Mouse (Mus musculus) forebrain, embryonic 16.5 days (tissue): ENCODE data around the gene Wasf1. TPM values are rescaled to one million over a fixed set of nuclear protein-coding genes. Genes with fewer than 3 reads are reported as not detected.

Experiments used
- ATAC-seq: fragments of 200-750 bp; cut with Nextera tagmentation; 2 replicates; pipeline ENCODE4 v1.8.0; 2017; ENCODE audit warnings: mild to moderate bottlenecking, moderate library complexity
- H3K27ac ChIP-seq: fragments of 300-500 bp; sonication (generic); 2 replicates; pipeline ENCODE4 v1.5.1; 2014; ENCODE audit warnings: low read length, control low read depth
- H3K27me3 ChIP-seq: fragments of 300-500 bp; sonication (generic); replicated peaks from 2 replicates; pipeline ENCODE4 v1.6.1; 2014; ENCODE audit warnings: low read length; ENCODE audit not compliant: control insufficient read depth, insufficient read depth
- H3K36me3 ChIP-seq: fragments of 300-500 bp; sonication (generic); 2 replicates; pipeline ENCODE4 v1.6.1; 2014; ENCODE audit not compliant: control insufficient read depth, insufficient read depth
- H3K4me1 ChIP-seq: fragments of 300-500 bp; sonication (generic); replicated peaks from 2 replicates; pipeline ENCODE4 v1.6.1; 2014; ENCODE audit warnings: low read length; ENCODE audit not compliant: control insufficient read depth, insufficient read depth
- H3K4me2 ChIP-seq: fragments of 300-500 bp; sonication (generic); 2 replicates; pipeline ENCODE4 v1.6.1; 2014; ENCODE audit warnings: mild to moderate bottlenecking, low read length, control low read depth
- H3K4me3 ChIP-seq: fragments of 300-500 bp; sonication (generic); replicated peaks from 2 replicates; pipeline ENCODE4 v1.5.1; 2014; ENCODE audit warnings: mild to moderate bottlenecking, low read length, control low read depth
- H3K9ac ChIP-seq: fragments of 300-500 bp; sonication (generic); replicated peaks from 2 replicates; pipeline ENCODE4 v1.6.1; 2014; ENCODE audit warnings: low read depth, low read length, control low read depth
- H3K9me3 ChIP-seq: fragments of 300-500 bp; sonication (generic); 2 replicates; pipeline ENCODE4 v1.6.1; 2016; ENCODE audit warnings: low read length; ENCODE audit not compliant: control insufficient read depth
- WGBS: fragments of 180-500 bp; shearing (Covaris S2); extraction: QIAGEN DNeasy Blood & Tissue Kit; methylation state at CpG from one replicate; pipeline ENCODE4 v1.1.7; 2014; 5-methylcytosine and 5-hydroxymethylcytosine counted together
- polyA plus RNA-seq: library from polyadenylated mRNA; unstranded; fragments of >200 nt; fragmentation: Nextera tagmentation; extraction: Ambion mirVana; gene quantifications from 2 replicates; pipeline ENCODE4 v1.2.1, GENCODE M21; 2015

Gene Wasf1
- 105 and 113 TPM in 2 replicates for polyA plus RNA-seq

- WGBS, result under 1% methylated on average over 44 of the region's 44 CpGs
- Histone ChIP-seq H3K36me3 (no peaks in the 10 kb centered on the region), H3K9me3 (no peaks in the 10 kb centered on the region), H3K27ac (peak within 1 kb of the TSS; percentile 99), H3K4me2 (peak within 1 kb of the TSS; percentile 71), H3K9ac (peak within 1 kb of the TSS; percentile 95), H3K4me1 (peaks cover 14% of the 10 kb centered on the region), H3K4me3 (peak within 1 kb of the TSS; percentile 96), H3K27me3 (no peaks in the 10 kb centered on the region)
- ATAC-seq, result peak; percentile 97
These were observed at the start of gene Wasf1, which contains the start of gene Cdc40 for GRCm38 (mm10) chr10:40882831-40883643. Wasf1 (plus strand) TSS chr10:40883475. Cdc40 (minus strand) TSS chr10:40883311.

GRCm38 (mm10) chr10:40840086-40840485 lies 43.2 kb upstream of the Wasf1 start:
- Histone ChIP-seq H3K27ac (no peak overlapping the region), H3K4me3 (no peak overlapping the region), H3K4me2 (no peak overlapping the region), H3K27me3 (no peaks in the 10 kb centered on the region), H3K9me3 (no peaks in the 10 kb centered on the region), H3K4me1 (no peaks in the 10 kb centered on the region), H3K36me3 (peaks cover 16% of the 10 kb centered on the region; the same call in 1 of the 2 replicates), H3K9ac (no peak overlapping the region)
- WGBS, result 87% methylated on average over 5 of the region's 5 CpGs
- no peak for ATAC-seq

- peaks cover 23% of the 10 kb centered on the region for H3K36me3 ChIP-seq
- H3K9me3 ChIP-seq, result no peaks in the 10 kb centered on the region
- H3K4me3 ChIP-seq, result no peak overlapping the region
- no peak overlapping the region for H3K4me2 ChIP-seq
- no peaks in the 10 kb centered on the region; the same call in 1 of the 2 replicates for H3K4me1 ChIP-seq
- no peaks in the 10 kb centered on the region for H3K27me3 ChIP-seq
- H3K9ac ChIP-seq, result no peak overlapping the region
- no peak for ATAC-seq
- H3K27ac ChIP-seq, result no peak overlapping the region
- WGBS, result 84% methylated on average over 5 of the region's 5 CpGs
These were observed 39.4 kb upstream of the Wasf1 start for GRCm38 (mm10) chr10:40843841-40844240.

GRCm38 (mm10) chr10:40844546-40844945 lies 38.7 kb upstream of the Wasf1 start:
- Histone ChIP-seq H3K9me3 (no peaks in the 10 kb centered on the region), H3K27ac (no peak overlapping the region), H3K36me3 (peaks cover 23% of the 10 kb centered on the region), H3K4me1 (peaks cover under 1% of the 10 kb centered on the region), H3K4me3 (no peak overlapping the region), H3K27me3 (no peaks in the 10 kb centered on the region), H3K4me2 (no peak overlapping the region), H3K9ac (no peak overlapping the region)
- WGBS, result 60% methylated on average over 10 of the region's 10 CpGs
- ATAC-seq, result 0 out of 2 replicates have a peak, but pooled peaks have one; percentile 36

- no peak for ATAC-seq
- H3K27ac ChIP-seq, result no peak overlapping the region
- peaks cover 23% of the 10 kb centered on the region for H3K36me3 ChIP-seq
- WGBS, result 94% methylated on average over 6 of the region's 6 CpGs
- H3K4me1 ChIP-seq, result peaks cover 7% of the 10 kb centered on the region
- H3K27me3 ChIP-seq, result no peaks in the 10 kb centered on the region
- no peak overlapping the region for H3K9ac ChIP-seq
- no peak overlapping the region for H3K4me2 ChIP-seq
- H3K9me3 ChIP-seq, result no peaks in the 10 kb centered on the region
- H3K4me3 ChIP-seq, result no peak overlapping the region
These were observed 37.6 kb upstream of the Wasf1 start for GRCm38 (mm10) chr10:40845626-40846025.

- WGBS, result 79% methylated on average over 10 of the region's 10 CpGs
- Histone ChIP-seq H3K4me2 (no peak overlapping the region), H3K27me3 (no peaks in the 10 kb centered on the region), H3K4me3 (no peak overlapping the region), H3K36me3 (peaks cover 11% of the 10 kb centered on the region), H3K9ac (no peak overlapping the region), H3K27ac (no peak overlapping the region), H3K9me3 (no peaks in the 10 kb centered on the region), H3K4me1 (peaks cover 7% of the 10 kb centered on the region)
- ATAC-seq, result no peak
These were observed 36.0 kb upstream of the Wasf1 start for GRCm38 (mm10) chr10:40847176-40847874.

- H3K9ac ChIP-seq, result no peak overlapping the region
- ATAC-seq, result no peak
- peaks cover 7% of the 10 kb centered on the region for H3K4me1 ChIP-seq
- 92% methylated on average over 2 of the region's 2 CpGs for WGBS
- no peak overlapping the region for H3K4me2 ChIP-seq
- peaks cover 7% of the 10 kb centered on the region; the same call in 1 of the 2 replicates for H3K36me3 ChIP-seq
- no peaks in the 10 kb centered on the region for H3K27me3 ChIP-seq
- H3K4me3 ChIP-seq, result no peak overlapping the region
- H3K9me3 ChIP-seq, result no peaks in the 10 kb centered on the region
- no peak overlapping the region for H3K27ac ChIP-seq
These were observed 32.6 kb upstream of the Wasf1 start for GRCm38 (mm10) chr10:40850644-40851043.

GRCm38 (mm10) chr10:40851138-40851537 lies 32.1 kb upstream of the Wasf1 start:
- H3K27ac ChIP-seq, result no peak overlapping the region
- peaks cover 7% of the 10 kb centered on the region; the same call in 1 of the 2 replicates for H3K36me3 ChIP-seq
- no peak overlapping the region for H3K9ac ChIP-seq
- H3K27me3 ChIP-seq, result no peaks in the 10 kb centered on the region
- no peak for ATAC-seq
- no peak overlapping the region for H3K4me2 ChIP-seq
- no peaks in the 10 kb centered on the region for H3K9me3 ChIP-seq
- H3K4me1 ChIP-seq, result peaks cover 7% of the 10 kb centered on the region
- H3K4me3 ChIP-seq, result no peak overlapping the region

GRCm38 (mm10) chr10:40855616-40856015 lies 27.7 kb upstream of the Wasf1 start:
- Histone ChIP-seq H3K27ac (no peak overlapping the region), H3K4me2 (no peak overlapping the region), H3K9me3 (no peaks in the 10 kb centered on the region), H3K4me3 (no peak overlapping the region), H3K4me1 (peaks cover 3% of the 10 kb centered on the region; the same call in 1 of the 2 replicates), H3K27me3 (no peaks in the 10 kb centered on the region), H3K36me3 (no peaks in the 10 kb centered on the region), H3K9ac (no peak overlapping the region)
- no peak for ATAC-seq
- WGBS, result 72% methylated on average over 2 of the region's 2 CpGs
